In genomic region chr9:41523969-41524368, GRCm38 (mm10) we compare ENCODE assay signal across 18 mouse cellular contexts.
A peak's percentile ranks its signal among the peaks of the same experiment; 100 is the strongest.
DNase-seq lines count a peak whose midpoint lies in the region; ATAC-seq lines count a peak whose summit lies in the region.
"Had no signal": no experiment of that assay in that cellular context is flagged by ENCODE, and none has a peak within 500 bp of the region (broad histone marks: within the 10 kb centered on the region; RNA-seq: fewer than 3 reads in every experiment).

No protein-coding gene starts in this region.

- no peak overlapping the region for H3K9ac ChIP-seq in heart, embryonic 11.5 days (ENCODE audit: low read depth, low read length)
- peak overlapping the region; percentile 36; the same call in 1 of the 2 replicates for H3K9ac ChIP-seq in embryonic facial prominence, embryonic 12.5 days
- H3K9ac ChIP-seq in forebrain, embryonic 16.5 days (replicated peaks; ENCODE audit: low read depth, low read length): no peak overlapping the region
- H3K9ac ChIP-seq in midbrain, embryonic 16.5 days (ENCODE audit: low read depth, low read length): no peak overlapping the region; the same call in 1 of the 2 replicates
- H3K9ac ChIP-seq: heart, embryonic 12.5 days; liver, embryonic 13.5 days; stomach, embryonic 15.5 days had no signal

- no peak for DNase-seq in heart, postnatal 25 days (ENCODE audit: low spot score)
- no peak for DNase-seq in lung, adult 18-20 months
- DNase-seq in right cerebral cortex, postnatal 25 days: no peak
- DNase-seq in adipocyte (ENCODE audit: low spot score): no peak
- DNase-seq: adrenal gland, postnatal 25 days; heart, postnatal 4 days; kidney, adult 18-20 months; kidney, postnatal 14 days; liver, embryonic 13.5 days; lung, postnatal 14 days; retina, postnatal 1 day; thymus, postnatal 14 days had no signal

- H3K4me1 ChIP-seq in heart, embryonic 11.5 days (ENCODE audit: control insufficient read depth, insufficient read depth, low read length): peaks cover 6% of the 10 kb centered on the region; the same call in 1 of the 2 replicates
- H3K4me1 ChIP-seq in embryonic facial prominence, embryonic 12.5 days: peaks cover 24% of the 10 kb centered on the region
- peaks cover 32% of the 10 kb centered on the region for H3K4me1 ChIP-seq in forebrain, embryonic 16.5 days (replicated peaks; ENCODE audit: control insufficient read depth, insufficient read depth, low read length)
- peaks cover 33% of the 10 kb centered on the region for H3K4me1 ChIP-seq in midbrain, embryonic 16.5 days (ENCODE audit: control insufficient read depth, insufficient read depth, low read length)
- H3K4me1 ChIP-seq: liver, embryonic 13.5 days had no signal

- no peak overlapping the region for H3K4me3 ChIP-seq in heart, embryonic 11.5 days (ENCODE audit: low read depth, low read length)
- H3K4me3 ChIP-seq in embryonic facial prominence, embryonic 12.5 days: no peak overlapping the region
- H3K4me3 ChIP-seq in forebrain, embryonic 16.5 days (replicated peaks; ENCODE audit: low read length): no peak overlapping the region
- no peak overlapping the region for H3K4me3 ChIP-seq in midbrain, embryonic 16.5 days (ENCODE audit: low read depth, low read length)
- H3K4me3 ChIP-seq: heart, embryonic 12.5 days; liver, embryonic 13.5 days; stomach, embryonic 15.5 days had no signal

- intact Hi-C loops in heart, postnatal 25 days (cut with DNase I): no loop called here

- no peak for ATAC-seq in heart, embryonic 11.5 days (replicated peaks; ENCODE audit: insufficient number of reproducible peaks, low FRiP score, low TSS enrichment)
- ATAC-seq in embryonic facial prominence, embryonic 12.5 days (ENCODE audit: insufficient number of reproducible peaks, insufficient read depth, low FRiP score, low TSS enrichment): no peak
- ATAC-seq in forebrain, embryonic 16.5 days: peak; percentile 32; the same call in 1 of the 2 replicates
- ATAC-seq in midbrain, embryonic 16.5 days: peak; percentile 37

- peak overlapping the region; percentile 15; the same call in 1 of the 2 replicates for H3K27ac ChIP-seq in heart, embryonic 11.5 days (ENCODE audit: low read depth, low read length)
- peak overlapping the region; percentile 86 for H3K27ac ChIP-seq in embryonic facial prominence, embryonic 12.5 days
- H3K27ac ChIP-seq in forebrain, embryonic 16.5 days (ENCODE audit: low read length): peak overlapping the region; percentile 76; the same call in 1 of the 2 replicates
- H3K27ac ChIP-seq in midbrain, embryonic 16.5 days (ENCODE audit: low read length): peak overlapping the region; percentile 84
- H3K27ac ChIP-seq: liver, embryonic 13.5 days had no signal

- H3K4me2 ChIP-seq in heart, embryonic 11.5 days: no peak overlapping the region
- no peak overlapping the region for H3K4me2 ChIP-seq in embryonic facial prominence, embryonic 12.5 days (replicated peaks)
- no peak overlapping the region for H3K4me2 ChIP-seq in forebrain, embryonic 16.5 days (ENCODE audit: low read length)
- H3K4me2 ChIP-seq in midbrain, embryonic 16.5 days (ENCODE audit: low read length): no peak overlapping the region
- H3K4me2 ChIP-seq: heart, embryonic 12.5 days; liver, embryonic 13.5 days; stomach, embryonic 15.5 days had no signal

- H3K36me3 ChIP-seq in heart, embryonic 11.5 days (ENCODE audit: control insufficient read depth, insufficient read depth, low read length): no peaks in the 10 kb centered on the region
- 0 out of 2 replicates have a peak, but pooled peaks cover 2% of the 10 kb centered on the region for H3K36me3 ChIP-seq in embryonic facial prominence, embryonic 12.5 days
- H3K36me3 ChIP-seq in forebrain, embryonic 16.5 days (ENCODE audit: control insufficient read depth, insufficient read depth): no peaks in the 10 kb centered on the region
- H3K36me3 ChIP-seq in midbrain, embryonic 16.5 days (ENCODE audit: control insufficient read depth, insufficient read depth, low read length): no peaks in the 10 kb centered on the region
- H3K36me3 ChIP-seq: heart, embryonic 12.5 days; liver, embryonic 13.5 days; stomach, embryonic 15.5 days had no signal

- no peaks in the 10 kb centered on the region for H3K9me3 ChIP-seq in heart, embryonic 11.5 days (replicated peaks; ENCODE audit: control insufficient read depth, low read length)
- no peaks in the 10 kb centered on the region for H3K9me3 ChIP-seq in embryonic facial prominence, embryonic 12.5 days
- H3K9me3 ChIP-seq in forebrain, embryonic 16.5 days (ENCODE audit: control insufficient read depth, low read length): no peaks in the 10 kb centered on the region
- H3K9me3 ChIP-seq in midbrain, embryonic 16.5 days (replicated peaks; ENCODE audit: control insufficient read depth, low read length, poor library complexity, severe bottlenecking): no peaks in the 10 kb centered on the region
- H3K9me3 ChIP-seq: heart, embryonic 12.5 days; liver, embryonic 13.5 days; stomach, embryonic 15.5 days had no signal

- no peaks in the 10 kb centered on the region for H3K27me3 ChIP-seq in heart, embryonic 11.5 days (ENCODE audit: control insufficient read depth, insufficient read depth, low read length)
- H3K27me3 ChIP-seq in embryonic facial prominence, embryonic 12.5 days: no peaks in the 10 kb centered on the region
- H3K27me3 ChIP-seq in forebrain, embryonic 16.5 days (replicated peaks; ENCODE audit: control insufficient read depth, insufficient read depth, low read length): no peaks in the 10 kb centered on the region
- no peaks in the 10 kb centered on the region for H3K27me3 ChIP-seq in midbrain, embryonic 16.5 days (ENCODE audit: control insufficient read depth, insufficient read depth, low read depth, low read length)
- H3K27me3 ChIP-seq: heart, embryonic 12.5 days; liver, embryonic 13.5 days; stomach, embryonic 15.5 days had no signal

- 96% methylated on average over 2 of the region's 2 CpGs for WGBS in heart, embryonic 11.5 days (ENCODE audit: insufficient replicate concordance)
- 98% methylated on average over 2 of the region's 2 CpGs for WGBS in embryonic facial prominence, embryonic 12.5 days
- 98% methylated on average over 2 of the region's 2 CpGs for WGBS in forebrain, embryonic 16.5 days
- WGBS in midbrain, embryonic 16.5 days: 98% methylated on average over 2 of the region's 2 CpGs

Comparison
In these comparisons a context has a peak if more than half of its experiments do, and no peak if none do; other contexts are left out.
1. ATAC-seq: peak in forebrain, embryonic 16.5 days (single experiment) and midbrain, embryonic 16.5 days (single experiment); none in heart, embryonic 11.5 days (single experiment) and embryonic facial prominence, embryonic 12.5 days (single experiment).
2. H3K27ac ChIP-seq: peak in every context shown above with its lines; median percentile 86 in embryonic facial prominence, embryonic 12.5 days; 84 in midbrain, embryonic 16.5 days; 76 in forebrain, embryonic 16.5 days; 15 in heart, embryonic 11.5 days.